Mouse (Mus musculus): Measurements from ENCODE around the gene Bcl2a1b. TPM values are rescaled to one million over a fixed set of nuclear protein-coding genes. Genes with fewer than 3 reads are reported as not detected.

The Bcl2a1b gene
- total and polyA plus RNA-seq, 2 experiments from 2014 or later, result 1.3 to 1.9 TPM

- Histone ChIP-seq H3K4me2 (ENCODE audit: low read depth, low read length) (no peak overlapping the region), H3K9me3 (replicated peaks; ENCODE audit: control insufficient read depth, low read length) (no peaks in the 10 kb centered on the region), H3K27ac (ENCODE audit: low read depth) (no peak overlapping the region), H3K4me1 (ENCODE audit: control insufficient read depth, insufficient read depth) (no peaks in the 10 kb centered on the region), H3K36me3 (replicated peaks; ENCODE audit: control insufficient read depth, insufficient read depth, low read length) (no peaks in the 10 kb centered on the region), H3K27me3 (ENCODE audit: control insufficient read depth, insufficient read depth, low read length) (no peaks in the 10 kb centered on the region), H3K9ac (replicated peaks; ENCODE audit: low read depth, low read length) (no peak overlapping the region), H3K4me3 (ENCODE audit: low read depth, low read length) (no peak overlapping the region)
- WGBS, result 70% methylated on average over 2 of the region's 2 CpGs
- ATAC-seq (ENCODE audit: insufficient read depth, low read depth) (no peak), DNase-seq (ENCODE audit: low spot score) (no peak)
- TF ChIP-seq CTCF (IDR thresholded peaks at IDR 0.05; ENCODE audit: low read depth) (no peak), EP300 (IDR thresholded peaks at IDR 0.05; ENCODE audit: low read depth) (no peak)
These were observed 54.4 kb downstream of the Bcl2a1b start for GRCm38 (mm10) chr9:89253400-89253799.

- no peak overlapping the region for H3K9ac ChIP-seq (replicated peaks; ENCODE audit: low read depth, low read length)
These were observed 57.7 kb downstream of the Bcl2a1b start for GRCm38 (mm10) chr9:89256556-89257335.

More at GRCm38 (mm10) chr9:89256556-89257335, 57.7 kb downstream of the Bcl2a1b start:
- Histone ChIP-seq H3K4me1 (ENCODE audit: control insufficient read depth, insufficient read depth) (no peaks in the 10 kb centered on the region), H3K36me3 (replicated peaks; ENCODE audit: control insufficient read depth, insufficient read depth, low read length) (no peaks in the 10 kb centered on the region), H3K27me3 (ENCODE audit: control insufficient read depth, insufficient read depth, low read length) (no peaks in the 10 kb centered on the region), H3K4me2 (ENCODE audit: low read depth, low read length) (no peak overlapping the region), H3K9me3 (replicated peaks; ENCODE audit: control insufficient read depth, low read length) (no peaks in the 10 kb centered on the region), H3K27ac (ENCODE audit: low read depth) (no peak overlapping the region), H3K4me3 (ENCODE audit: low read depth, low read length) (no peak overlapping the region)
- TF ChIP-seq CTCF (IDR thresholded peaks at IDR 0.05; ENCODE audit: low read depth), result no peak
- no peak for TF ChIP-seq EP300 (IDR thresholded peaks at IDR 0.05; ENCODE audit: low read depth)
- no peak for DNase-seq (ENCODE audit: low spot score)
- WGBS, result 79% methylated on average over 12 of the region's 12 CpGs
- no peak for ATAC-seq (ENCODE audit: insufficient read depth, low read depth)

Other genes with a start within 250 kb of the Bcl2a1b start
- gene Bcl2a1a, start 242.3 kb upstream of the Bcl2a1b start, total RNA-seq (2014; rRNA removed; ENCODE audit: low replicate concordance), result not detected in 2 replicates
- gene Bcl2a1a, start 242.3 kb upstream of the Bcl2a1b start, polyA plus RNA-seq (2015; fragmentation: Nextera tagmentation; extraction: Ambion mirVana), result 0.15 and 0.41 TPM in 2 replicates
- not detected in 2 replicates for gene Trim43b, start 106.4 kb upstream of the Bcl2a1b start, total RNA-seq (2014; rRNA removed; ENCODE audit: low replicate concordance)
- not detected in 2 replicates for gene Trim43b, start 106.4 kb upstream of the Bcl2a1b start, polyA plus RNA-seq (2015; fragmentation: Nextera tagmentation; extraction: Ambion mirVana)
- not detected in 2 replicates for gene Gm29094, start 170 bp downstream of the Bcl2a1b start, total RNA-seq (2014; rRNA removed; ENCODE audit: low replicate concordance)
- gene Gm29094, start 170 bp downstream of the Bcl2a1b start, polyA plus RNA-seq (2015; fragmentation: Nextera tagmentation; extraction: Ambion mirVana), result 0.67 and 0.85 TPM in 2 replicates
- gene Mthfs, start 11.5 kb downstream of the Bcl2a1b start, total RNA-seq (2014; rRNA removed; ENCODE audit: low replicate concordance), result 5.8 and 12.3 TPM in 2 replicates
- 18.6 and 19.7 TPM in 2 replicates for gene Mthfs, start 11.5 kb downstream of the Bcl2a1b start, polyA plus RNA-seq (2015; fragmentation: Nextera tagmentation; extraction: Ambion mirVana)